Mouse (Mus musculus) frontal cortex, postnatal 36 days (tissue): ENCODE measurements around the gene Fam78a.

ENCODE experiments used
- DNase-seq, 2 experiments: peaks; one replicate each; pipeline ENCODE4 v3.0.0; 2022; ENCODE audit warnings: low spot score in 2 of 2

The Fam78a gene

DNA sequence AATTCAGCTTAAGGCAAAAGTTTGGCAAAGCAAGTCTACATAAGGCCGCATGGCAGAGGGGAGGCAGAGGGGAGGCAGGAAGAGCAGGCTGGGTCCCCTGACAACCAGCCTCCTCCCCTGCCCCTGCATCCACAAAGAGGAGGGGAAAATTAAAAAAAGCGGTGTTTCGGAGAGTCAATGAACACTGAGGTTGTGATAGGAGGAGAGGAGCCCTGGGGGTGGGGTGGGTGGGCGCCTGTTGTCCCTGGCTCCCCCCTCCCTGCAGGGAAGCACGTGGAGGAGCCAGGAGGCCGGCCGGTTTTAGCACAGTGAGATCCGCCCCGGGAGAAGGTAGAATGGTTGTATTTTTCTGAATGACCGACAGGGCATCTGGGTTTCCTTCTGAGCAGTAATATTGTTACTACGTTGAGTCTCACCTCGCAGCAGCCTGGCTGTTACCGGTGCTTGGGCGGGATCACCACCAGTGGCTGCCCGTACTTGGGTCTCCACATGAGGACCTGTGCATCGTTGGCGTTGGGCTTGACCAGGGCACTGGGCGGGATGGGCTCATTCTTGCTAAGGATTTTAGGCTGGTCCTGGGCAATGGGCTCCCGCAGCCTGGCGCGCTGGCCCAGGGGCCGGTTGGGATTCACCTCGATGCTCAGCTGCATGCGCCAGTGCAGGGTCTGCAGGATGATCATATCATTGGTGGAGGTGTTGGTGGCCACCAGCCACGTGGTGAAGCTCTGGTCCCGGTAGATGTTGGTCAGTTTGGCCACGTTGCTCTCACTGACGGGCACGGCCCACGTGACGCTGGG is 15.6 kb downstream of the Fam78a start:
- DNase-seq, result no peak

DNA sequence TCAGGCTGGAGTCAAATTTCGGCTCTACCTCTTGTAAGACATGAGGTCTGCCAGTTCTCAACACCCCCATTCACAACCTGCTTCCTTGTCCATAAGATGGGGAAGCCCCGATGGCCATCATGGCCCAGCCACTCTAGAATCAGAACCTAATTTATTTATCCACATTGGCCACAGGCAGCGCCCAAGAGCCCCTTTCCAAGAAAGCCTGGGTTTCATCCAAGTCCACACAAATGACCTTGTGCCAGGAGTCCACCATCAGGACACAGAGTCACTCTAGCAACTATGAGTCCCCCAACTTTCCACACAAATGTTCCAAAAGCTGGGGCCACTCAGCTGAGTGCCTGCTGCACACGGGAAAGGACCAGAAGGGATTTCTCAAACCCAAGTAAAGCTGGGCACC is 18.7 kb downstream of the Fam78a start:
- DNase-seq, result no peak

DNA sequence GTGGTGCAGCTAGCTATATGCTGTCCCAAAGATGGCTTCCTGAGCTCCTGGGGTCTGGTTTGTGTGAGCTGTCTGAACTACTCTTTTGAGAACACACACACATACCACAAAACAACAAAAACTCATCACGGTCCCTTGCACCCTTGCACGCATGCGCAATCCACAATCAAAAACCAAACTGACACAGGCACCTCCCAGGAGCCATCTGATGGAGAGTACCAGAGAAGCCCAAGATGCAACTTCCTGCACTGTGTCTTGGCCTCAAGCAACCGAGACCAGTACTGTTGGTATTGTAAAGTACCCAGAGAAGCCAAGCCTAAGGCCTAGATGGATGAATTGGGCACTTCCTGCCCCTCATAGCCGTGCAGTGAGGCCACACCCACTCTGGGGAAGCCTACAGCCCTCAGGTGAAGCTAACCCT is 19.3 kb downstream of the Fam78a start:
- no peak for DNase-seq

DNA sequence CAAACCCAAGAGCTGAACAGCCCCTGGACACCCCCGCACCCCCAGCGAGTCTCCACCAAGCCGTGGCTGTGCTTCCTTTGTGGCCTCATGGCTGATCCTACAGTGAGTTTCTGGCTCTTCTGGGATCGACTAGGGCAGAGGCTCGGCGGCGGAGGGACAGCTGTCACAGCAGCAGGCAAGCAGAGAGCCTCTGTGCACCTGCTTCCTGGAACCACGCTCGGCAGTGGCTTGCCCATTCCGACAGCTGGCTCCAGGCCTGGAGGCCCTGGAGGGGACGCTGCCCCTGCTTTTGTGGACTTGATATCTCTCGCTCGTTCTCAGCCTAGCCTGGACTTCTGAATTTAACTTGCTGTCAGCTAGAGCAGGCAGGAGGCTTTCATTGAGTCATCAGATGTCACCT is 19.7 kb downstream of the Fam78a start:
- DNase-seq, result no peak

DNA sequence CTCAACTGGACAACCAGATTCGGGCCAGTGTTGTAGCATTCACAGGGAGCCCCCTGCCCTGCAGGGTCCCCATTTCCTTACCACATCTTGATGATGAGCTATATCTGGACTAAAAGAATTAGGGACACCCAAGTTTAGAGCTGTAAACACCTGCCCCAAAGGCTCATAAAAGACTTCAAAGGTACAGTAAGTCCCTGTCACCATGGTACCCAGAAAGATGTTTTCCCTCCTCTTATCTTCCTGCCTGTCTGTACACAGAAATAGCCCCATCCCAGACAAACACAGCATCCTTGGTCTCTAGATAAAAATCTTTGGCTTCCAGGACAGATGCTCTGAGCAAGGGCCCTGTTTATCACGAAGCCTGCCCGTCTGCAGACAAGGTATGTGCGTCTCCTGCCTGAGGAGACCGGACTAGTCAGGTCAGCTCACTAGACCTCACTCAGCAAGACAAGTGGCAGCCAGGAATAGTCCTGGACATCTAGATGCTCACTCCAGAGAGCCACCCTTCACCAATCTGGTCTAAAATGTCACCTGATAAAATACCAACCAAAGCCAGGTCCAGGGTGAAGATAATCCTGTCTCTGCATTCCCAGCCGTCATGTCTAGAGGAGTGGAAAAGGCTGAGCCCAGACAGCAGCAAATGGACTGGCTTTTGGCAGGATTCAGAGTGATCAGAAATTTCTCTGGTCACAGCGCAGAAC is 21.1 kb downstream of the Fam78a start:
- DNase-seq, result no peak

DNA sequence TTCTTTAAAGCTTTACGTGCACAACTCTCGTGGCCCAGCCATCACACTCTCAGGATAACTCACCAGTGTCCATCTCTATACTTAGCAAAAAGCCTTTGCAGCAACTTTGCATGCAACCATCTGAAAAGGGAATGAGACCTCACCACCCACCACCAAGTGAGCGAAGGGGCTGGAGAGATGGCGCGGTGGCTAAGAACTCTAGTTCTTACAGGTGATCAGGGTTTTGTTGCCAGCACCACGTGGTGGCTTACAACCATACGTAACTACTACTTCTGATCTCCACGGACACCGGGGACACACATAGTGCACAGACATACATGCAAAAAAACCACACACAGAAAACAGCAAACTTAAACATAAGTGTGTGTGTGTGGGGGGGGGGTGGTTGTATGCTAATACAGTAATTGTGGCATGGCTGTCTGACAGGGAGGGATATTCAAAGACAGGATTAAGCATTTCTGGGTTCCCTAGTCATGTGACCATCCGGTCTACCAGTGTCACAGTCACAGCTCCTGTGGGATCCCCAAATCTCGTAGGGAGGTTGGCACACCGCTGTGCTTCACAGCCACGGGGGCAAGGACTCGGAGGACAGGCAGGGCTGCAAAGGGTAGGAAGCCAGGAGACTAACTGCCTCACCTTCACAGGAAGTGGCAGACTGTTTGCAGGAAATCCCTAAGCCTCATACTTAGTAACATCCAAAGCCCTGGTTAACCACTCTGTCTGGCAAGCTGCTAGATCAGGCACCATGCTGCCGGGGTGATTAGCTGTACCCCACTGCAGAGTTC is 21.8 kb downstream of the Fam78a start:
- DNase-seq, result no peak

DNA sequence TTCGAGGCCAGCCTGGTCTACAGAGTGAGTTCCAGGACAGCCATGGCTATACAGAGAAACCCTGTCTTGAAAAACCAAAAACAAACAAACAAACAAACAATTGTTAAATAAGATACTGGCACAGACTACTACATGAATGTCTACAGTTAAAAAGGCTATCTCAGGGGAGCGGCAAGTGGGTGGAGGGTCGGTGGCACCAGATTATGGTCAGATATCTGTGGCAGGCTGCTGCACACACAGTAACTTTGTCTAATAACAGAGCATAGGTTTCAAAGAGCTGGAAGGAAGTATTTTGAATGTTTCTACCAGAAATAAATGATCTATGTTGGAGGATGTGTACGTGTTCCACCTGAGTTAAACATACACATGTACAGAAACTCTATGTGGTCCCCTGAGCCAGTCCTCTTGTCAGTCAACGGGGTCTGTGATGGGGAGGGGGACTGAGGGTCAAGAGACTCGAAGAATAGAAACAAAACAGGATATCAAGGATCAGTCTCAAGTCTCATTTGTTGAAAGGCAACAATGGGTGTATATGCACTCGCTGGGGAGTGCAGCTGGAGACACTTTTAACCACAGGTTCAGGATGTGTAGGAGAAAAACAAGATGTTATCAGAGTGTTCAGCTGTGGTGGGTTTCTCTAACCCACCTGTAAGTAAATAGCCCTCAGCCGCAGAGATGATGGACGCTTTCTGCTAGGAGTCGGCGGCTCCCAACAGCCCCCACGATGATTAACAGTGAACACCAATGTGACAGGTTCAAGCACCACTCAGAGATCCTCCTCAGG is 22.7 kb downstream of the Fam78a start:
- no peak for DNase-seq

DNA sequence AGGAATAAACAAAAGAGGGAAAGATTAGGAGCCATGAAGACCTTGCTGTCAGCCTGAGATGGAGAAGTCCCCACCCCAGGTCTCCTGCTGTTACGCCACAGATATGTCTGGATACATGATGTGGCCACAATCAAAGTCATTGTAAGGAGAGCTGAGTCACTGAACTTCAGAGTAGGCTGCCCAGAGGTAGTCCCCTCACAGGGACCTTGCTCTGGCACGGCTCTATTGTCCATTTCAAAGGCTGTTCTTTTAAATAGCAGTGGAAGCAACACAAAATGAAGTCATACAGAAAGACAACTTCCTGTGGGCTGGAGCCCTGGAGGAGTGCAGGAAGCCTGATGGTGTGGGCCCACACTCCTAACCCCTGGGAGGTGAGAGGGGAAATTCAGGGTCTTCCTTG is 23.5 kb downstream of the Fam78a start:
- DNase-seq, result no peak

DNA sequence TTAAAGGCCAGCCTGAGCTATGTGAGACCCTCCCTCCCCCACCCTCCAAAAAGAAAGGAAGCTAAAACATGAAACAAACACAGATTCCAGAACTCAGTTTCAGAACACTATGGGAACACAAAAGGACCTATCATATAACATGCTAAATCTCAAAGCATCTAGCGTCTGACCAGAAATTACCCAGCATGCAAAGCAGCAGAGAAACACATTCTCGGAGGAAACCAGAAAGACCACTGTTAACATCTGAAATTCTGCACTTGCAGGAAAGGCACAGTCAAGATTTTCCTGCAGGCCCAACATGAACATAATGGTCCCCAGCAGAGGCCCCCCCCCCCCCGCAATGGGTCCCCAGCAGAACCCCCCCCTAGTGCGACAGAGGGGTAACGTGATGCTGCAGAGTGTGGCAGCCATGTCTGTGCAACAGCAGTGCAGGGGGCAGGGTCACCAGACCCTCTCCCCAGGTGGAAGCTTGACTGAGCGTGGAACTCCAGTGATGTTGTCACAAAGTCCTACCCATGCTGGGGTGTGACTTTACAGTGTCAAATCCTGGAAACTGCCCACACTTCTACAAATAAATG is 24.3 kb downstream of the Fam78a start:
- no peak for DNase-seq

DNA sequence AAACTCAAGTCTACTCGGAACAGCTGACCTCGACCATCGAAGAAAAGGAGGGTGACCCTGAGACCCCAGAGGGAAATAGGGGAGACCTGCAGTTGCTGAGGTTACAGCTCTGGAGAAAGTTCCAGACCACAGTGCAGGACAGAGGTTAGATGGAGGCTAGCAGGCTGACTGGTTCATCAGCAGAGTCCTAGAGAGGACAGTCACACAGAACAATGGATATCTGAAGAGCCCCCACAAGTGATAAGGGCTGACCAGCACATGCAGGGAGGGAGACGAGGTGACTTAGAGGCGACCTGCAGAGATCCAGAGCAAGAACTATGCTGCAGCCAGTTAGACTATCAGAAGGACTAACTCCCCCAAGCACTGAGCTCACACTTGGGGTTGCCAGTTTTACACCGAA is 25.0 kb downstream of the Fam78a start:
- DNase-seq, result no peak

DNA sequence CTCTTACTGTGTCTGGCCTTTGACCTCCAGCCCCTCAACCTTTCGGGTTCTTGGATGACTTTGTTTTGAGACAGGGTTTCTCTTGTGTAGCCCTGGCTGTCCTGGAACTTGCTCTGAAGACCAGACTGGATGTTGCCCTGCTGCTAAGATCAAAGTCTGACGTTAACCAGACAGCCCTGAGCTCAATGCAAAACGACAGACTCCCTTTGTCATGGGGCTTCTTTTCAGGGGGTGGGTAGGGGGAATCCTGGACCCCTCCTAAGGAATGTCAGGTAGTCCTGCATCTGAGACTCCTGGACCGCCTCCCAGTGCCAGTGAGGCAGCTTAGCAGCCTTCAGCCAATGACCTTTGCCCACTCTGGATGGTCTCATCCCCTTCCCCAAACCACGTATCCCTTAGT is 25.9 kb downstream of the Fam78a start:
- DNase-seq, result no peak

DNA sequence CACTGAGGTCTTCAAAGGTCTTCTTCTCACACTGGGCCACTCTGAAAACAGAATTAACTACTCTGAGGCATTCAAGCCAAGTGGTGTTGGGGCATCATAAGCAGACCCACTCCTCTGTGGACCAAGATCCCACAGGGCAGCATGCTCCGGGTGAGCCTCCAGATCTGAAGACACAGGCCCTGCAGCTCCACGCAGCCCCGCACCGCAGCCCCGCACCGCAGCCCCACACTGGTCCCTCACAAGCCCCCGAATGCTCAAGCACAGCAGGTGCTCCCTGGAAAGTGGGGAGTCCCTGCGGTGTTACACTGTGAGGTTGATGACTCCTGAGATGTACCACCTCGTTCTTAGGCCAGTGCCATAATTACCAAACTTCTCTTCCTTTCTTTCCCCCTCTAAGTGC is 26.4 kb downstream of the Fam78a start:
- DNase-seq, result no peak

DNA sequence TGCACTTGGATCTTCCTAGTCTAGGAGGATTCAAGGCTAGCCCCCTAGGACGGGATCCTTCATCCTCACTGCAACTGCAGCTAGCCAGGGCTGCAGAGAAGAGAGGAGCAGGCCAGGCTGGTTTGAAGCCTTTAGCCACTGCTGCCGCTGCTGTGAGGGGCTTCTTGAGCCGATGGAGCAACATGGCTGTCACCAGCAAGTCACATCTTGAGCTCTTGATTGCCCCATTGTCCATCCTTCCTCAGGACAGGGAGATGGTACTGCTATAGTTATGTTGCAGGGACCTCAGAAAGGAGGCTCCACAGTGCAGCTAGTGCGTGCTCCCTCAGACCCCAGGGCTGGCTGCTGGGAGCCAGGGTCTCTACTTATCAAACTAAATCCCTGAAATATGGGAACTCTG is 26.9 kb downstream of the Fam78a start:
- DNase-seq, result no peak

DNA sequence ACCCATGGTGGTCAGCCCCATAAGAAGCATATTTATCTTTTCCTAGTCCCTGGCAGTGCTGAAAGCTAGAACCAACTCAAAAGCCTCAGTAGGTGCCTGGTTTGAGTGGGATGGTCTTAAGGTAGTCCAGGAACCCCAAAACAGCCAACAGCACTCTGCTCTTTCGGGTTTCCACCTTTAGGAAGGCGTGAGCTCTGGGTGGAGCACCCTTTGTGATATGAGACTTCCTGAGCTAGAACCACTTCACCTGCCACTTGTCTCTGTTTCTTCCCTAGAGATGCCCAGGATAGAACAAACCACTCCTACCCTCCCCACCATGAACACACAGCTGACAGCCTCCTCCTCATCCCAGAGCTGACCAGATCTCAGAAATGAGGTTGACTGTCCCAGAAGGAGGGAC is 27.3 kb downstream of the Fam78a start:
- DNase-seq, result no peak

DNA sequence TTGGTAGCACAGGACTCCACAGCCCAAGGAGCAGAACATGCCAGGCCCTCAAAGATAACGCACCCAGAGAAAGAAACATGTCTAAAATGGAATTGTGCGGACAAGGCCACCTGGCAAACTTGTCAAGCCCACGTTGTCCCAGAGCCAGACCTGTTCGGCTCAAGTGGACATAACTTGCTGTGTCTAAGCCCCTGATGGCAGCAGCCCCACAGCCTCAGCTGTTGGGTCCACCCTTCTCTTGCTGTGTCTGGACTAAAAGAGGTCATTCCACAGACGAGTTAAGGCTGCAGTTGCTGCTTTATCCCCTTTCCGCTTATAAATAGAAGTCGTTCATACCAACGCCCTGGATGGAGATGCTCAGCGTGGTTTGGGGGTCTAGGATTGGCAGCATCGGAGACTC is 28.1 kb downstream of the Fam78a start:
- no peak for DNase-seq

DNA sequence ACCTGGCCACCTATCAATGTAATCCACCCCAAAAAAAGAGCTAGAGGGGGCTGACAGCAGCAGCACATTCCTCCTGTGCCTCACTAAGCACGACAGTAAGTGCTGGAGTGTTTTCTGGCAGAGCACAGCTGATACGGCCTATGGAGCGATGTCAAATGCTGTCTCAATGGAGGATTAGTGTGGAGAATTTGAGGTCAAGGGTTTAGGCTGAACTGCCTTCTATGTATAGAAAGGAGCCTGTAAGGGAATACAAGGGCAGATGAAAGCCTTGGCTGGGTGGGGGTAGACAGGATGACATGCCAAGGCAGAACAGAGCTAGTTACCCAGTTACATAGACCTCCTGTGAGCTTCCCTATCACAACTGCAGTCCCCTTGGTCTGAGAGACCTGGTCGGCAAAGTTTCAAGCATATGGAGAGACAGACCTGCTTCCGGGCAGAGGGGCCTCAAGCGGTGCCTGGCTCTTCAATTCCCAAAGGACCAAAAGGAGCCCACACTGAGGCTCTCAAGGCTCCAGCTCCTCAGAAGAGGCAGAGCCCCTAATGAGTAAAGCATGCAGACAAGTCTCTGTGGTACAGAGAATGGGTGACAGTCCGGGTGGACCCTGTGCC is 29.2 kb downstream of the Fam78a start:
- no peak for DNase-seq

DNA sequence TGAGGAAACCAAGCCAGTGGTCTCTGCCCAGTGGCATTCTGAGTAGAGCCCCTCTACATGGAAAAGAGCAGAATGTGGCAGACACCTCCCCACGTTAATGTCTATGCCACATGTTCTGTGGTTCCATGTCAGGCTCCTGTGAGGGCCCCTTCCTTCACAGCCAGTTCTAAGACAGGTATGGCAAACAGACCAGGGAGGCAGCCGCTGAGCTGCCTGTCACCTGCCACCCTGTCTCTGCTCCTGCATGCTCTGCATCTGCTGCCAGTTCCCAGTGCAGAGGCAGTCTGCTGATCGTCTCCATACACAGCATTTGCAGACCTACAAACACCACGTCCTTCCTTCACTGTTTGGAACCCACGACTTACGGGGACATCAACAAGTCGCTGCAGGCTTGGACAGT is 32.2 kb downstream of the Fam78a start:
- no peak for DNase-seq

DNA sequence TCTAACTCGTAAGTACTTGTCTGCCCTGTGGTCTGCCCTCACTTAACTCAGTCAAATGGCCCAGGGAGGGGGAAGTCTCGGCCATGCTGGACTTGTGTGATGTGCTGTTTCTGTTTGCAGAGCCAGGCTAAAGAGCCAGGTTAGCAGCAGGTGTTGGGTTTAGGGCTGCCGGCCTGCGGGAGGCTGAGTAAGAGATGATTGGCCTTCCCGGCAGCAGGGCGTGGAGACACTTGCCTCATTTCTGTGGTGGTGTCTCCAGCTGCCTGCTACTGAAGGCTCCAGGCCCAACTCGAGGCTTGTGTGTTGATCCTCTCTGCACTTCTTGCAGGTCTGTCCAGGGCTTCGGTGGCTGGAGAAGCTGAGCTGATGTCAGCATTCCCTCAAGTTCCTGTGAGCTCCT is 32.9 kb downstream of the Fam78a start:
- no peak for DNase-seq

DNA sequence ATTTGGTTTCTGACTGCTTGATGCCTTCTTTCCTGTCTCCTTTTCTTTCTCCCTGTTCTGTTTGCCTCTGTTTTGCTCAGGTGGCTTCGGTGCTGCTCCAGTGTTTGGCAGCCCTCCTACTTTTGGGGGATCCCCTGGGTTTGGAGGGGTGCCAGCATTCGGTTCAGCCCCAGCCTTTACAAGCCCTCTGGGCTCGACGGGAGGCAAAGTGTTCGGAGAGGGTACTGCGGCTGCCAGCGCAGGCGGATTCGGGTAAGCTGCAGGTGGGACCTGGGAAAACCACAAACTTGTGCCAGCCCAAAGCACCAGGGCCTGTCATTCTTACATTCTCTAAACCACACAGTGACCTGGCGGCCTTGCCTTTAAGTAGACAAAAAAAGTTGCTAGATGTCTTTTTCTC is 37.3 kb downstream of the Fam78a start:
- no peak for DNase-seq

DNA sequence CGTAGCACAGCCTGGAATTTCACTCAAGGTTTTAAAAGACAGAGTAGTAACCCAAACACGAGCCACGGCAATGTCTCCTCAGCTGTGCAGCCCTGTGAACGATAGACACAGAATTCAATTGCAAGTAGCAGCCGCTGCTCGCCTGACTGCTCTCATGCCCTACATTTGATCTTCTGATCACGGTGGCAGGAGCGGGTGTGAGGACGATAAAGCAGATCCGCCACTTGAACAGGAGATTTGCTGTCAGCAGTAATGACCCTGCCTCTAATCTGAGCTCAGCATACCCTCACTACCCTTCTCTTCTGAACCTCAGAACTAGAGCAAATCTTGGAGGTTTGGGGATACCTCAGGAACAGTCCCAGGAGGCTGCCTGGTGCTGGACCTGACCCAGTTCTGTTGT is 38.6 kb downstream of the Fam78a start:
- DNase-seq, result no peak

DNA sequence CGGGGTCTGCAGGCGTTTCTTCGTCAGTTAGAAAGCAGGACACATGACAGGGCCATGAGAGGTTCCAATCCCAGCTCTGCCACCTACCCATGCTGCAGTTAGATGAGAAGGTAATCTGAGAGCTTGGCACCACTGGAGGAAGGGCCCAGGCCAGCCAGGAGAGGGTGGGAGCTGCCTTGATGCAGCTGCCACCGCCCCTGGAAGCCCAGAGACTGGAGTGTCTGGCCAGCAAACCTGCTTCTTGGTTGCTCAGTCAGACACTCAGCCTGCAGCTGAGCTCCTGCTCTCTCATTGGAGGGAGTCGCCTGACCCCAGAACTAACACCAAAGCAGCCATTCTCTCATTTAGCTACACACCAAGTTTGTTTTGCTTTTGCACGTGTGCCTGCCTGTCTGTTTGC is 39.3 kb downstream of the Fam78a start:
- DNase-seq, result no peak
